Mouse (Mus musculus): ENCODE results near the gene Tcf7l2.

Tcf7l2 gene

GRCm38 (mm10) chr19:55911941-55912340 lies 170.3 kb downstream of the Tcf7l2 start:
- 84% methylated on average over 8 of the region's 8 CpGs for WGBS

- WGBS, result 95% methylated on average over 8 of the region's 8 CpGs
Observed at GRCm38 (mm10) chr19:55912813-55913212, 171.2 kb downstream of the Tcf7l2 start.

- WGBS, result 58% methylated on average over 10 of the region's 10 CpGs
Observed at GRCm38 (mm10) chr19:55913585-55913984, 172.0 kb downstream of the Tcf7l2 start.

GRCm38 (mm10) chr19:55914614-55915211 lies 173.1 kb downstream of the Tcf7l2 start:
- WGBS, result 69% methylated on average over 20 of the region's 20 CpGs

GRCm38 (mm10) chr19:55915506-55915905 lies 173.9 kb downstream of the Tcf7l2 start:
- 82% methylated on average over 7 of the region's 7 CpGs for WGBS

- WGBS, result 96% methylated on average over 3 of the region's 3 CpGs
Observed at GRCm38 (mm10) chr19:55916211-55916610, 174.6 kb downstream of the Tcf7l2 start.

- 67% methylated on average over 12 of the region's 12 CpGs for whole genome bisulfite sequencing
Observed at GRCm38 (mm10) chr19:55923789-55924426, 182.3 kb downstream of the Tcf7l2 start.

- WGBS, result 93% methylated on average over 4 of the region's 4 CpGs
Observed at GRCm38 (mm10) chr19:55924800-55925199, 183.2 kb downstream of the Tcf7l2 start.

GRCm38 (mm10) chr19:55925425-55925803 lies 183.8 kb downstream of the Tcf7l2 start:
- 87% methylated on average over 7 of the region's 7 CpGs for WGBS

GRCm38 (mm10) chr19:55925804-55926521 lies 184.3 kb downstream of the Tcf7l2 start:
- 84% methylated on average over 16 of the region's 16 CpGs for WGBS

- 90% methylated on average over 16 of the region's 16 CpGs for WGBS
Observed at GRCm38 (mm10) chr19:55926858-55927673, 185.4 kb downstream of the Tcf7l2 start.

GRCm38 (mm10) chr19:55927674-55928061 lies 186.0 kb downstream of the Tcf7l2 start:
- WGBS, result 84% methylated on average over 9 of the region's 9 CpGs

- WGBS, result 98% methylated on average over 5 of the region's 5 CpGs
Observed at GRCm38 (mm10) chr19:55928674-55929073, 187.1 kb downstream of the Tcf7l2 start.

GRCm38 (mm10) chr19:55931642-55932041 lies 190.0 kb downstream of the Tcf7l2 start:
- 97% methylated on average over 17 of the region's 17 CpGs for WGBS

- WGBS, result 77% methylated on average over 7 of the region's 7 CpGs
Observed at GRCm38 (mm10) chr19:55933947-55934729, 192.5 kb downstream of the Tcf7l2 start.

- 93% methylated on average over 3 of the region's 3 CpGs for WGBS
Observed at GRCm38 (mm10) chr19:55934730-55935003, 193.0 kb downstream of the Tcf7l2 start.

- 95% methylated on average over 3 of the region's 3 CpGs for WGBS
Observed at GRCm38 (mm10) chr19:55937026-55937425, 195.4 kb downstream of the Tcf7l2 start.

- 91% methylated on average over 21 of the region's 21 CpGs for WGBS
Observed at GRCm38 (mm10) chr19:55938254-55939046, 196.8 kb downstream of the Tcf7l2 start.

- 81% methylated on average over 5 of the region's 5 CpGs for WGBS
Observed at GRCm38 (mm10) chr19:55939090-55939489, 197.5 kb downstream of the Tcf7l2 start.

- WGBS, result 87% methylated on average over 4 of the region's 4 CpGs
Observed at GRCm38 (mm10) chr19:55939719-55940118, 198.1 kb downstream of the Tcf7l2 start.

All from cerebral cortex, adult 2 months (tissue).